Mouse (Mus musculus) adrenal gland, postnatal 25 days (tissue): ENCODE data around the gene Tfam. TPM values are rescaled to one million over a fixed set of nuclear protein-coding genes. Genes with fewer than 3 reads are reported as not detected.
A peak's percentile ranks its signal among the peaks of the same experiment; 100 is the strongest.

Experiments
- DNase-seq: peaks from one replicate; pipeline ENCODE4 v3.0.0; 2021; ENCODE audit warnings: mixed read lengths
- total RNA-seq: library from RNA; stranded (reverse); gene quantifications from 2 replicates; pipeline ENCODE4 v1.2.3, GENCODE M21; 2021

Gene Tfam
- total RNA-seq, 1 experiment from 2014 or later, result 66.1 TPM

DNA sequence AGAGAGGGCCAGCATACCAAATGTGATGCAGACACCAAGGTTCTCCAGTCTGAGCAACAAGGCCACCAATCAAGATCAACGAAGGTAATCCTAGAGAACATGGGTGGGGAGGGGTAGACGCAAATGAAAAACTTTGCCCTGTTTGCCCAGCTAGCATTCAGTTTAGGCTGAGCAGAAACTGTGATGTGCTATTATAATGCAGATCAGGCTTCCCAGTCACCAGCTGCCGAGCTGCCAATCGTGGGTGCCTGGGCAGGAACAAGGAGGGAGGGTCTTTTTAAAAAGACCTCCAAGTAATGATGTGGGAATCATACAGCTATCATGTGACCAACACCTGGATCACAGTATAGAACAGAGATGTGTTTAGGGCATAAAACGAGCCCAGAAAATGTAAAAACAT is 15.0 kb downstream of the Tfam start:
- no peak for DNase-seq

DNA sequence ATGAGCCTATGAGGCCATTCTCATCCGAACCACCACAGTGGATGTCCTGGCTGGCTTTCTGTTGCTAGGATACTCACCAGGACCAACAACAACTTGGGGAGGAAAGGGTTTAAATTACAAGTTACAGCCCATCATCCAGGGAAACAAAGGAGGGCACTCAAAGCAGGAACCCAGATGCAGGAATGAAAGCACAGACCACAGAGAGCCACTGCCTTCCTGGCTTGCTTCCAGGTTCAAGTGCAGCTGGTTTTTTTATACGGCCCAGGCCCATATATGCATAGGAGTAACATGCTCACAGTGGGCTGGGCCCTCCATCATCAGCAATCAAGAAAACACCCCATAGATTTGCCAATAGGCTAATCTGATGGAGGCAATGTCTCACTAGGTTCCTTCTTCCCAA is 15.4 kb downstream of the Tfam start:
- DNase-seq, result no peak

DNA sequence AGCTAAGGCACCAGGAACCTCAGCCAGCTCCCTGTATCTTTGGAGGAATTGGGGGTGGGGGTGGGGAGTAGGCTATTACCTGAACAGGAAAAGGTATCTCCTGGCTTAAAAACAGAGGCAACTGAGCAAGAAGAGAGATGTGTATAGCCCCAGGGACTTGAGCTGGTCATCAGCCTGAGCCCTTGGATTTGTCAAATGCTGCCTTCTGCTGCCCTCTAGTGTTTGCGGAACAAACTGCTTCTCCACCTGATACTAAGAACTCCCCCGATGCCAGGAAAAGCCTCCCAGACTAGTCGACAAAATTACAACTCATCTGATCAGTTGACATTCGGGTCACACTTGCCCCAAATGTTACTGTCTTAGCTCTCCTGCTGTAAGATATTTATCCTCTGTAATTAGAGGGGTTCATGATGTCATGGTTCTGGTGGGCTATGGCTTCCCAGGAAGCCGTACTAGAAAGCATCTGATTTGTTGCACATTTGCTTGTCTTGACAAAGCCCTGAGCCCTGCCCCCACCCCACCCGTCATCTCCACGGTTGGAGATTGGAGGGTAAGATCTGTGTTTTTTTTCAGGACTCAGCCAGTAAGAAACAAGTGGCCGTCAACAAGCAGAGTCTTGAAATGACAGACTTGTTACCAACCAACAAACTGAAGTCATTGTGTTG is 19.7 kb downstream of the Tfam start:
- DNase-seq, result peak; percentile 70

DNA sequence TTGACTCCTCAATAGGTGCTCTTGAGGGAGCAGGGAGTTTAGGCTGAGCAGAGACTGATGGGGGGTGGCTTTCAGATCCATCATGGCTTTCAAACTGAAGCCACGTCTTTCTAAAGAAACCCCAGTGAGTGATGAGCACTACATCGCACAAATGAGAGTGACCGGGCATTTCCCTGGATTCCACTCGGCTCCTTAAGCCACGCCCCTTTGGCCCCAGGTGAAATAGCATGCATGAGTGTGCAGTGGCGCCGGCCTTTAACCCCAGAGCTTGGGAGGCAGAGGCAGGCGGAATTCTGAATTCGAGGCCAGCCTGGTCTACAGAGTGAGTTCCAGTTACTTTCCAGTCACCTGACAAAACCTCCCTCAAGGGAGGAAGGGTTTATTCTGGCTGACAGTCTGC is 22.1 kb downstream of the Tfam start:
- DNase-seq, result no peak

DNA sequence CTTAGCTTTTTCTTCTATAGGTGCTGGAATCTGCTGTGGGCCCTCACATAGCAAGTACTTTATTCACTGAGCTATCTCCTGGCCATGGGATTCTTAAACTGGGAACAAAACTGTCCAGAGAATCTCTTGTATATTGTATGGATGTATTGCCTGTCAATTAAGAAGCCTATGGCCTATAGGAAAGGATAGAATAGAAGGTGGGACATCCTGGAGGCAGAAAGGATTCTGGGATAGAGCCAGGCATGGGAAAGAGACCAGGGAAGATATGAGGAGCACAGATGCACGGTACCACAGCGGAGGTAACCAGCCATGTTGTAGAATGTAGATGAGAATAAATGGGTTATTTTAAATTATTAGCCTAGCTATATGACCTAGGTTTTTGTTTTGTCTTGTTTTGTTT is 36.6 kb downstream of the Tfam start:
- DNase-seq, result no peak

DNA sequence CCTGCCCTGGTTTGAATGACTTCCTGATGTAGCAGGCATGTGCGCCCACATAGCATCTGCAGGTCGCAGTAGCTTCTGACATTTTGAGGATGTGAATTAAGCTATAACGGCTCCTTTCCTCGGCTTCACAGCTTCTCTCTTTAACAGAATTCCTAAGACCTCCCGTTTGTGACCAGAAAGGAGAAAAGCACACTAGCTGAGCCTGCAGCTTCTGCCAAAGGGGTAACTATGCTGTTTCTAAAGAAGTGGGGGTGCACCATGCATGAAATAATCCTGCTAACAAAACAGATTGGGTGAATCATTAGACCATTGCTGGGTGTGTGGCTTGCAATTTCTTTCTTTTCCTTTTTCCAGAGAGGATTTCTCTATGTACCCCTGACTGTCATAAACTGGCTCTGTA is 37.1 kb downstream of the Tfam start:
- no peak for DNase-seq

DNA sequence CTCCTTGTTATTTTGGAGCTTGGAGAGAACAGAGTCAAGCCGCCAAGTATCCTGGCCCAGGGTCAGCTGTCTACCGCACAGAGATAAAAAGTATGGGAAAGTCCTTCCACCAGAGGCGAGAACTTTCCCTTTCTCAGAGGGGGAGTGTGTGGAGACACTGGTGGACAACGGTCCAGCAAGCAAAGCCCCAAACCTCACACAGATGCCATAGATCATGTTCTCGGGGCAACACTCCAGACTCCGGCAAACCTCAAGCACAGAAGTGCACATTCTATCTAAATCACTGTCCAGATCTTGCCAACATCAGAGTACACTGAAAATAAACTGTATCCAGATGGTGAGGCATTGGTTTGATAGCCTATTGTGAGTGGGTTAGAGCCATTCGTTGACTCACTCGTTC is 39.4 kb downstream of the Tfam start:
- no peak for DNase-seq

DNA sequence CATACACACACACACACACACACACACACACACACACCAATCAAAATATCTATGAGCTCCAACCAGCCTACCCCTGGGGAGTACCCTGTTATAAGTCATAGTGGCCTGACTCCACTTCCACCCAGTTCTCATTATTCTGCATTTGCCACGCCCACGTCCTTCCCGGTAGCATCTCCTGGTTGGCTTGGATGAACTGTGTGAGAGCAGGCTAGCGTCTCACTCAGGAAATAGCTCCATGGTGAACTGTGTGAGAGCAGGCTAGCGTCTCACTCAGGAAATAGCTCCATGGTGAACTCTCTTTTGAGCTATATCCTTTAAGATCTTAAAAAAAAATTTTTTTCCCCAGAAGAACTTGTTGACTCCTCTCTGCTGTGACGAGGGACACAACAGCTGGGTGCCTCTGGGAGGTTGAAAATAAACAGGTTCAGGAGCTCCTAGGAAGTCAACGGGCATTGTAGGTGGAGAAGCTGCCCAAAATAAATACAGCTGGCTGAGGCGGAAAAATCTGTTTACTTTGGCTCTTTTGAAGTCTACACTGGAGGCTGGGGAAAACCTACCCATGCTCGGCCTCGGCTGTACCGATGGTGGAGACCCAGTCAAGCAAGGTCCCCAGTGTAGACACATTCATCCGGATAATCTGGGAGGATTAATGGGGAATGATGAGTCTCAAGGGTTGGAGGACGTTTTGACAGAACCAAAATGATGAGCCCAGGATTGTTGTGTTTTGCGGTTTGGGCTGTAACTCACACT is 40.9 kb downstream of the Tfam start:
- DNase-seq, result no peak

DNA sequence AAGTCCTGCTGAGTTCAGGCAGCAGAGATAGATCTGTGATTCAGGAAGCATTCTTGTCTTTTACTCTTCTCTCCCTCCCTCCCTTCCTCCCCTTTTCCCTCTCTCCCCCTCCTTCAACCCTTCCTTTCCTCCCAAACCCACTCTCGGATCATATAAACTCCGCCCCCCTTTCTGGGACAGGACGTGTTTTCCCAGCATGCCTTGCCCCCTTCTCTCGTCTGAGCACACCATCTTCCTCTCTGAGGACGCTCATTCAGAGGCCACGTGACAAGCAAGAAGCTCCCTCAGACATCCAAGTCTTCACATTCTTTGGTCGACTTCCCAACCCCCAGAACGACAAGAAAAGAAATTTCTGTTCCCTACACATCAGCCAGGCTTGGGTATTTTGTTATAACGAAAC is 42.6 kb downstream of the Tfam start:
- DNase-seq, result no peak

DNA sequence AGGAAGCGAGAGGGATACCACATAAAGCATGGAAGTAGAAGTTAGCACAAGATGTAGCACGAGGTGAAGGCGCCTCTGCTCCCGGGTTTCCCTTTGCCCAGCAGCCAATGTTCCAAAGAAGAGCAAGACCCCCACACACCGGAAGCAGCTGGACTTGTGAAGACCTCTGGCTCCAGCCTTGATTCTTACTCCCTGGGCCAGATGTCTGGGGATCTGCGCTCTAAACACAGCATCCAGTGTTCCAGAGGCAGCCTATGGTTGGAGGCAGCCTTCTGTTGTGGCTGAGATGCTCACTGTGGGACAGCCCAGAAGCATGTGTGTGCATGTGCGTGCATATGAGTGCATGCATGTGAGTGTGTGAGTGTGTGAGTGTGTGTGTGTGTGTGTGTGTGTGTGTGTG is 43.4 kb downstream of the Tfam start:
- no peak for DNase-seq

DNA sequence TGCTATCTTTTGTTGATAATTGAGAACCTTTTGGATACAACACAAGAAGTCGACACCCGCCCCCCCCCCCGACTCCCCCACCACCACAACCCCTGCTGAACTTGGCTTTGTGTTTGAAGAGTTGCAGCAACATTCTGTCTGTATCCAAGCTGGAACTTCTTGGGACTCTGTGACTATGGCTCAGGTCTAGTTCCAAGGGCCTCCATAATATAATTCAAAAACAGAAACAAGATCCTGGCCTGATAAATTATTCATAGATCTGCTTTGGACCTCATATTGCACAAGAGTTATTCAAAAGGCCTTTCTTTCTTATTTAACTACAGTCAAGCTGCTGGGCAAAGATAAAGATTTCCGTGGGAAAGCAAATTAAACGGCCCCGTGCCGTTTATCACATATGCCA is 44.8 kb downstream of the Tfam start:
- no peak for DNase-seq

DNA sequence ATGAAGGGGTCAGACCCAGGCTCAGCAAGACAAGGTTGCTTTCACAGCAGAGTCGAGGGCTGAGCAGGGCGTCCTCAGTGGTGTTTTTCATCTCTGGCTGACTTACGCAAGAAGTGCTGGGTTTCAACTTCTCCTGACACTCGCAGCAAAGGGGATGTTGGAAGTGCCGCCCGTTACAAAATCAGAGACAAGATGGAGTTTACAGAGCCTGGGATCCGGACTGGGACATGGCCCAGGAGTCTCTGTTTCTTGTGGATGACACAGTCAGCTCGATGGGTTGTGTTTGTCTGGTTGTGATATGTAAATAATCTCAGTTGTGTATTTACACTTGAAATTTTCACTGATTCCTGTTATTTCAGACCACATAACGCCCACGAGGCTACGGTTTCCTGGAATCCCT is 45.2 kb downstream of the Tfam start:
- DNase-seq, result no peak

DNA sequence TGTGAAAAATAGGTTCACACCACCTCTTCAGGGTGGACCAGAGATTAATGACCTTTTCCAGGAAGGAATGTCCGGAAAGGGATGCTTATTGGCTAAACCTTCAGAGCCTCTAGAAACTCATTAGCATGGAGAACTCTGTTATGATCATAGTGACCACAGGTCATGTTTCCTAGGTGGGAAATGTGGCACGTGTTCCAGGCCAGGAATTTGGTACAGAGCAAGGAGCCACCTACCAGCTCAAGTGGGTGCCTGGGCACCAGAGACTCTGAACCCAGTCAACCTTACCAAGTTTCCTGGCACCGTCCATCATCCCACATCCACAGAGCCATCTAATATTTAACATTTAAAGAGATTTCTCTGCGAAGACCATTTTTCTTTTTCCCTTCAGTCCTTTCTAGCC is 49.4 kb downstream of the Tfam start:
- no peak for DNase-seq

DNA sequence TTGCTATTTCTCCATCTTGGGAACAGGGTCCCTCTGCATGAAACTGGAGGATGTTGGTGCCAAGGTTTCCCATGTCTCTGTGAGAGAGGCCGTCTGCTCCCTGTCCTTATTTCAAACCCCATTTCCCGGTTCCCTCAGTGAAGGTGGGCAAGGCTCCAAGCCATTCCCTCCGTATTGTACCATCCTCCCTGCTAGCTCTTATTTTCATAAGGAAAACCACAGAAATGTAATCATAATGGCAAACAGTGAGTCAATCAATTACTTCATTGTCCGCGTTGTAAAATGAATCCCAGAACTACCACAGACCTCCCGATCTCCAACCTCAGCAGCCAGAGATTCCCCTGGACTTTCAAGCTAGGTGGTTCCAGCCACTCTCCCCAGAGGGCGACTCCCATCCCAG is 53.0 kb downstream of the Tfam start:
- DNase-seq, result no peak

DNA sequence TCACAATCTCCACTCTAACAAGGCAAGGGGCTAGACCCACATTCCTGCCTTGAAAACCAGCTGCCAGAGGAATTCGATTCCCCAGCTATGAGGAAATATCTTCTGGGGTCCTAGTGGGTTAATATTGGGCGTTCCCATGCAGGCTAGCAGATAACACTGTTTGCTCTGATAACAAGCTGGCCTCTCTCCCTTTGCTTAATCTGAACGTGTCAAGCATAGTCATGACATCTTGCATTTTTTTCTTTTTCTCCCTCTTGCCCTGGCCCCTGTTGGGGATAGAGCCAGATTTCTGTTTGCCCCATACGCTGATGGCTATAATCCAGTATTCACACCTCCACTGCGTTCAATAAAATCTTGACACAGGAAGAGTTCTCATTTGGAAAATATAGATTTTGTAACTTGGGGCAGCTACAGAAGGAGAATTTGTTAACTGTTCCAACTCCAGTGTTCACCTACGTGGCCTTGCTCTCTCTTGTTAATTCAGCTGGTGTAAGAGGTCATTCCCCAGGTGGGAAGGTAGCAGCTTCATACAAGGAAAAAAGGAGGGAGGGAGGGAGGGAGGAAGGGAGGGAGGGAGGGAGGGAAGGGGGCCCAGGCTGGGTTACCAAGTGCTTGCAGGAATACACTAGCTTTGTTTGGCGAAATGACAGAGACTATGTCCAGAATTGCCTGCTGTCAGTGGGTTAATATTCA is 54.6 kb downstream of the Tfam start:
- no peak for DNase-seq

DNA sequence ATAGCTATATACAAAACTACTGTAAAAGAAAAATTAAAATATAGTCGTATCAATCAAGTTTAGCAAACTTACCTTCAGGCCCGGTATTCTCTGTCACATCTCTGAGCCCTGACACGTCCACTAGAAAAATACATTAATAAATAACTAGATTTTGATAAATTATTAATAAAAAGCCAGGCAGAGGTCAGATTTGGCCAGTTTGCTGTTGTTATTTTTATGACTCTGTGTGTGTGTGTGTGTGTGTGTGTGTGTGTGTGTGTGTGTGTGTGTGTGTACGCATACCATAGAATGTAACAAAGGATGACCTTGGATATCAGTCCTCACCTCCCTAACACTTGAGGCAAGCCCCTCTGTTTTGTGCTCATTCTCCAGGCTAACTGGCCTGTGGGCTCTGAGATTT is 56.1 kb downstream of the Tfam start:
- DNase-seq, result no peak

DNA sequence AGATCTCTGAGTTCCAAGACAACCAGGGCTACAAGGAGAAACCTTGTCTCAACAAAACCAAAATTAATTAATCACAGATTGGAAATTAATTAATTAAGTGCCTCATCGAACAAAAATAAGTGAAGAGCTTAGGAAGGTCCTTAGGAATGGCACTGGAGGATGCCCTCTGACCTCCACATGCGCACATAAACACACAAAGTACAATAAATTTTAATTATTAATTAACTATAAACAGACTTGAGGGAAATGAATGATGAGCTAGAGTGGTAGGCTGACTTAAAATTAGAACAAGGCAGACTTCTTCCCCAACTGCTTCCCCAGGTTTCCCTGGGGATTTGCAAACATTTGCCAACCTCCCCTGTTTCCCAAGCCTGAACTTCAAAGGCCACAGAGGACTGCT is 57.0 kb downstream of the Tfam start:
- no peak for DNase-seq

DNA sequence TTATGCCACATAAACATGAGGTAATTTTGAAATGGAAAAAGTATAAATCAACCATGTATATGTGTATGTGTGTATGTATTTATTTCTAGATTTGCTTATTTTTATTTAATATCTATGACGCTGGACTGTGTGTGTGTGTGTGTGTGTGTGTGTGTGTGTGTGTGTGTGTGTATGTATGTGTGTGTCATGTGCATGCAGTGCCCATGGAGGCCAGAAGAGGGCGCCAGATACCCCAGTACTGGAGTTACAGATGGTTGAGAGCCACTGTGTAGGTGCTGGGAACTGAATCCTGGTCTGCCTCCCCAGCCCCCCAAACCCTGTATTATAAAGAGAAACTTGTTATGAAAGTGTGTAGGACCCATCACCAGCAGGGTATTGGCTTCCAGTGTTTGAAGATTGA is 58.0 kb downstream of the Tfam start:
- no peak for DNase-seq

DNA sequence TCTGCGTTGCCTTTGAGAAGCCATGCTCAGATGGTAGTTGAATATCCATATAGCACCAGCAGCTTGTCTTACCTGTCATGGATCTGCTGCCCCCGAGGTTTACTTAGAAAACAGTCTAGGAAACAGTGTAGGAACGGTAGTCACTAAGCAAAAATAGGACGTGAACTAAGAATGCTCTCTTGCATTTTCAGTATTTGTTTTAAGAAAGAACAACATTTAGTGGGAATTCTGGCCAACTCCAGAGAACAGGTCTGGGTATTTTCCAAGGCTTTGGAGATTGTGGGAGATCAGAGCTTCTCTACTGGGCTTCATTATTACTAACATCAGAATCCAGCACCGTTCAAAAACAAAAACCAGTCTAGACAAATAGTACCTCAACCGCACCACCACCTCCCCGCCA is 60.9 kb downstream of the Tfam start:
- no peak for DNase-seq

DNA sequence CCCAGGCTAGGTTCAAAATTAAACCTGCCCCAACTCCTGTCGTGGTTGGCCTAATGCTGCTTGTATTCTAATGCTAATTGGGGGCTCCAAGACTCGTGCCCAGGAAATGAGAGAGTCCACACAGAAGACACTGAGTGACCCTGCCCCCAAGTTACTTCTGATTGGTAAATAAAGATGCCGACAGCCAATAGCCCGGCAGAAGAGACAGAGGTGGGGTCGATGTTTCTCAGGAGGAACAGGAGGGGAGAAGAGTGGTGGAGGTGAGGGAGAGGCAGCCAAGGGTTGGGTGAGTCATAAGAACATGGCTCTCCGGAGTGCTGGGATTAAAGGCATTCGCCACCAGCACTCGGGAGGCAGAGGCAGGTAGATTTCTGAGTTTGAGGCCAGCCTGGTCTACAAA is 61.7 kb downstream of the Tfam start:
- no peak for DNase-seq
